Mouse (Mus musculus) splenic B cell, adult 2 months (primary cell): Measurements from ENCODE around the gene Chpf2.
A peak's percentile ranks its signal among the peaks of the same experiment; 100 is the strongest.

ENCODE experiments used
- DNase-seq: peaks from one replicate; pipeline ENCODE4 v3.0.0-alpha.2; 2011; ENCODE audit warnings: low read depth, low spot score
- H3K27me3 ChIP-seq: 2 replicates; pipeline ENCODE4 v1.6.1; 2012; ENCODE audit warnings: mild to moderate bottlenecking, low read length, moderate library complexity, mixed read lengths; ENCODE audit not compliant: control insufficient read depth, poor library complexity, insufficient read depth, severe bottlenecking
- H3K36me3 ChIP-seq: 2 replicates; pipeline ENCODE4 v1.6.1; 2012; ENCODE audit warnings: mild to moderate bottlenecking, low read length, moderate library complexity, mixed read lengths; ENCODE audit not compliant: control insufficient read depth, poor library complexity, insufficient read depth, severe bottlenecking

Chpf2 gene

DNA sequence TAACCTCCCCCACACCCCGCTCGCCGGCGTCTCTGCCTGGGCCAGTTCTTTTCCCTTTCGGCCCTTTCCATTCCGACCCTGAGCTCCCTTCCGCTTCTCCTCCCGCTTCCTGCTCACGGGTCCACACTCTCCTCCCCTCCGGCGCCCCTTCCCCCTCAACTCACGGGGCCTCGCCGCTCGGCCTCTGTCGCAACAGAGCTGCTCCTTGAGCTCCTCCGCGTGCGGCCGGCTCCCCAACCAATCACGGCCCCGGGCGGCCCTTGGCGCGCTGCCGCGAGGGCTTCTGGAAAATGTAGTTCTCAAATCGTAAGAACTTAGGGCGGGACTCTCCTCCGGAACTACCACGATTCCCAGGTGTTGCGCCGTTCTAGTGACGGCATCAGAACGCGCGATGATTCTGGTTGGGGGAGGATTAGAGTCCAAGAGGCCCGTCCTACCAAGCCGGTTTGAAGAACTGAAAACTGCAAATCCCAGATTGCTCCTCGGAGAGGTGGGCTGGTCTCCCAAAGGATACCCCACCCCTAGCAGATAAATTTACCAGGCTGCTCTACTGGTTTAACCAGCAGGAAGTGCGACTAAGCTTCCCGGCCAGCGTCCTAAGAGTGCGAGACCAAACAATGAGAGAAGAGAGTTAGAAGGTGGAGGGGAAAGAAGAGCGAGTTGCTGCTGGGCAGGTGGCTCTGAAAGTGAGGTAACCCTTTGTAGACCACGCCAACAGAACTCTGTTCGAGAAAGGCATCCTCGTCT lies 9.2 kb upstream of the Chpf2 start, which contains the start of gene Abcf2:
TSS of gene Abcf2 (minus strand) at position 285 of the 747 bp plus-strand sequence.
- DNase-seq, result peak; percentile 99
- Histone ChIP-seq H3K36me3 (peaks cover 2% of the 10 kb centered on the region; the same call in 1 of the 2 replicates), H3K27me3 (no peaks in the 10 kb centered on the region)

DNA sequence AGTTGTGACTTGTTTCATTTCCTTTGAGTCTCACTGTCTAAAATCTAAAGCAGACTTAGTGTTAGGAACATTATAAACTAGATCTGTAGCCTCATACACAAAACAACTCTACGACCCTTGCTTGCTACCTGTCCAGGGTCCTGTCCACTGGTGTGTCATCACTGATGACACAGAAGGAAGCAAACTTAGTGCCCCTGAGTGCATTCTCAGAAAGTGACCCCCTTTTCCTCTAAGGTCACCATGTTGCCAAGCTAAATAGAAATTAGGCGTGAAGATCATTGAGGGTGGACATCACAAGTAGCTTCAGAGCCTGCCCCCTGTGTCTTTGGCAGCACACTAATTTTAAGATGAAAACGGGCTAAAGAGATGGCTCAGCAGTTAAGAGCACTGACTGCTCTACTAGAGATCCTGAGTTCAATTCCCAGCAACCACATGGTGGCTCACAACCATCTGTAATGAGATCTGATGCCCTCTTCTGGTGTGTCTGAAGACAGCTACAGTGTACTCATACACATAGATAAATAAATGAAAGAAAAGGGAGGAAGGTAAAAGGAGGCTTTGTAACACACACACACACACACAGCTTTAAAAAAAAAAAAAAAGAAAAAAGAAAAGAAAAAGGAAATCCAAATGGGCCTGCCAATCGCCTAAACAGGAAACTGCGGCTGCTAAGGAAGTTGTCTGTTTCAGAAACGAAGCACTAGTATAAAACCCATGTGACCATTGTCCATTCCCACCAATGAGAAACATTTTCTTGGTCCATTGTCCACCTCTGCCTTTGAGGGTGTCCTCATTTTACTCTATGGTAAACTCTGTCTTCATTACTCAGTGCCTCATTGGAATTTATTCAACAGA lies 8.2 kb upstream of the Chpf2 start:
- Histone ChIP-seq H3K36me3 (peaks cover 2% of the 10 kb centered on the region; the same call in 1 of the 2 replicates), H3K27me3 (no peaks in the 10 kb centered on the region)
- DNase-seq, result no peak

DNA sequence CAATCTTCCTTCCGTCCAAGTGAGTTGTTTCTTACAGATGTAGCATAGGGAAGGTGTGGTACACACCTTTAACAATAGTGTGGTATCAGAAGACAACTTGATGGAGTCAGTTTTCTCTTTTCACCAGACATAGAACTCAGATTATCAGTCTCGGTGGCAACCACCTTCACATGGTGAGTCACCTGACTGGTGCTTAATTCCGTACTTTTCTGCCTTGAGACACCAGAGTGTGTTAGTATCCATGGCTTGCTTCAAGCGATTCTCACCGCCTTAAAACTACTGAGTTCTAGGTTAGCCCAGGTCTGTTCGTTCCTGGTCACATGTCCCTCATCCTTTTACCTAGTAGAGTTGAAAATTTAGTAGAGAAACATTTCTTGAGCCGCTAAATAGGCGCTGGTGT lies 435 bp upstream of the Chpf2 start:
- H3K36me3 ChIP-seq, result peaks cover 6% of the 10 kb centered on the region
- no peak for DNase-seq

DNA sequence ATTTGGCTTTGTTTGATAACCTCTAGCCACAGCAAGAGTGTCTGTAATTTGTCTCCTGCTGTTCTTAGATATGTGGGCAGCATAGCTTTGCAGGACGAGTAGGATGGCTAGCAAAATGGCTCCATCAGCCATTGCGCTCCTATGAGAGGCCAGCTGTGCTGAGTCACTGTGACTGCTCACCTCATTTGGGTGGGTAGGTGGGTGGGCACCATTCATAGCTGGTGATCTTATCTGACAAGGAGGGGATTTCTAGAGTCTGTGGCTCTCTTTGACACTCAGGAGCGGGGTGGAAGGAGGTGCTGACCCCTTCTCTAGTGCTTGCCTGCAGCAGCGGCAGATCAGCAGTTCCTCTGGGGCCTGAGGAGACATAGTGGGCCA lies 648 bp downstream of the Chpf2 start:
- H3K36me3 ChIP-seq, result peaks cover 6% of the 10 kb centered on the region
- no peak for DNase-seq
- no peaks in the 10 kb centered on the region for H3K27me3 ChIP-seq

More for the DNA sequence above, 435 bp upstream of the Chpf2 start:
- H3K27me3 ChIP-seq, result no peaks in the 10 kb centered on the region

DNA sequence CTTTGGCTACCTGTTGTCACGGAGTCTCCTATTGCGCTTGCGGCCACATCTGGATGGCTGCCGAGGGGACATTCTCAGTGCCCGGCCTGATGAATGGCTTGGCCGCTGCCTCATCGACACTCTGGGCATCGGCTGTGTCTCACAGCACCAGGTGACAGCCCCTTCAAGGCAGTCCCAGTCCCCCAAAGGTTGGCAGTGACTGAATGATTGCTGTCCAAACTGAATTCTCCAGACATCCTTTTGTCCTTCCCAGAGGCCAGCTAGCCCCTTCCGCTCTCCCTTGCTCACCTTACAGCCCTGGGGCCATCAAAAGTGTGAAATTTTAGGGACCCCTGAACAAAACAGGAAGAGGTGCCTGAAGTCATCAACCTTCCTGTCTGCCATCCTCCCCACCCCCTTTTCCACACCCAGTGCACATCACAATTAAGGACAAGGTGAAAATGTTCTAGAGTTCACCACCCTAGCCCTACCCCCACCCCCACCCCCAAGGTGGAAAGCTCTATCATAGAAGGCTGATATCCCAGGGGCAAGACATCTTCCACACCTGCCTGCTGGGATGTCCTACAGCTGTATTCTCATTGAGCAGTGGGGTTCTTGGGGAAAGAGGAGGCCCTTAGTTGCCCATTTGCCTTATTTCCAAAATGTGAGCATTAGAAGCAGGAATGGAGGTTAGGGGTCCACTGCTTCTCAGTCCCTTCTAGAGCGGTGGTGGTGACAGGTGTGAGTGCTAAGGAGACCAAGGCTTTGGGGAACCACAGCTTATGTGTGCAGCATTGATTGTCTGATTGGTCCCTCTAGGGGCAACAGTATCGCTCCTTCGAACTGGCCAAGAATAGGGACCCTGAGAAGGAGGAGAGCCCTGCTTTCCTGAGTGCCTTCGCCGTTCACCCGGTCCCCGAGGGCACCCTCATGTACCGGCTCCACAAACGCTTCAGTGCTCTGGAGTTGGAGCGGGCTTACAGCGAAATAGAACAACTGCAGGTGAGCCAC lies 3.3 kb downstream of the Chpf2 start:
- DNase-seq, result no peak
- Histone ChIP-seq H3K36me3 (peaks cover 6% of the 10 kb centered on the region), H3K27me3 (no peaks in the 10 kb centered on the region)

DNA sequence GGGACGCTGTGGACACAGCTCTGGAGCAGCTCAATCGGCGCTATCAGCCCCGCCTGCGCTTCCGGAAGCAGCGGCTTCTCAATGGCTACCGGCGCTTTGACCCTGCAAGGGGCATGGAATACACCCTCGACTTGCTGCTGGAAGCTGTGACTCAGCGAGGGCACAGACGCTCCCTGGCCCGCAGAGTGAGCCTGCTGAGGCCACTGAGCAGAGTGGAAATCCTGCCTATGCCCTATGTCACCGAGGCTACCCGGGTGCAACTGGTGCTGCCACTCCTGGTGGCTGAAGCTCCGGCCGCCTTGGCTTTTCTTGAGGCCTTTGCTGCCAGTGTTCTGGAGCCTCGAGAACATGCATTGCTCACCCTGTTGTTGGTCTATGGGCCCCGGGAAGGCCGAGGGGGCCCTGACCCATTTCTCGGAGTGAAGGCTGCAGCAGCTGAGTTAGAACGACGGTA lies 4.8 kb downstream of the Chpf2 start:
- DNase-seq, result no peak
- Histone ChIP-seq H3K36me3 (peaks cover 6% of the 10 kb centered on the region), H3K27me3 (no peaks in the 10 kb centered on the region)

DNA sequence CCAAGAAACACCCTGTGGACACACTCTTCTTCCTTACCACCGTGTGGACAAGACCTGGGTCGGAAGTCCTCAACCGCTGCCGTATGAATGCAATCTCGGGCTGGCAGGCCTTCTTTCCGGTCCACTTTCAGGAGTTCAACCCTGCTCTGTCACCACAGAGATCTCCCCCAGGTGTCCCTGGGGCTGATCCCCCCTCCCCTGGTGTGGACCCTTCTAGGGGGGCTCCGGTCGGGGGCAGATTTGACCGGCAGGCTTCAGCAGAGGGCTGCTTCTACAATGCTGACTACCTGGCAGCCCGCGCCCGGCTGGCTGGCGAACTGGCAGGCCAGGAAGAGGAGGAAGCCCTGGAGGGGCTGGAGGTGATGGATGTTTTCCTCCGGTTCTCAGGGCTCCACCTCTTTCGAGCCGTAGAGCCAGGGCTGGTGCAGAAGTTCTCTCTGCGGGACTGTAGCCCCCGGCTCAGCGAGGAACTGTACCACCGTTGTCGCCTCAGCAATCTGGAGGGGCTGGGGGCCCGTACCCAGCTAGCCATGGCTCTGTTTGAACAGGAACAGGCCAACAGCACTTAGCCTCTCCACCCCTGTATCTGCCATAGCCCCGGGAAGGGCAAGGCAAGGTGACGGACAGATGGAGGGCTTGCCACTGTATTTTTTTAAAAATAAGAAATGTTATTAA lies 5.4 kb downstream of the Chpf2 start:
- Histone ChIP-seq H3K36me3 (peaks cover 6% of the 10 kb centered on the region), H3K27me3 (no peaks in the 10 kb centered on the region)
- no peak for DNase-seq

DNA sequence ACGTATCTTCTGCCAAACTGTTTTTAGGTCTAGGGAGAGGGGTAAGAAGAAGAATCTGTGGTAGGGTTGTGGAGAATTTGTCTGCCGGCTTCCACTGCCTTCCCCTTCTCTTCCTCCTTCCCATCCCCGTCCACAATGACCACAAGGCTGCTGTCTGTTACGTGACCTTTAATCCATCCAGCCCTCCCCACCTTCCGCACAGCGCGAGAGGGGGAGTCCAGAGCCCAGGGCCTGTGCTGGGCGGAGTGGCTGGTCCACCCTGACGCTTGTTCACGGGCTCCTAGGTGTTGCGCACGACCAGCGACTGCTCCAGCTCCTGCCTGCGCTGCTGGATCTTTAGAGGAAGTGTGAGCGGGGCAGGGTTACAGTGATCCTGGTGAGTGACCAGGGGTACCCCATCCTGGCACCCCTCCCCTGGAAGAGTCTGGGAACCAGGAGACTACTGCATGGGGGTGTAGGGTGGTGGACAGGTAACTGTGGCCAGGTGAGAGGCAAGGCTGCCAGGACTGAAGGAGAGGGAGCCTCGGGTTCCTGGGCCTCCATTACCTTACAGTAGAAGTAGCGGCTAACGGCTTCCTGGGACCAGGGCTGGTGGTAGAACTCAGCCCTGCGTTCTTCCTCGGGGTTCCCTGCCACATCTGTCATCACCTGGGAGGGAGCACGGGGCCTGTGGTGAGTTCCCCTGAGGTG lies 6.1 kb downstream of the Chpf2 start:
- Histone ChIP-seq H3K36me3 (peaks cover 6% of the 10 kb centered on the region), H3K27me3 (no peaks in the 10 kb centered on the region)
- DNase-seq, result no peak

DNA sequence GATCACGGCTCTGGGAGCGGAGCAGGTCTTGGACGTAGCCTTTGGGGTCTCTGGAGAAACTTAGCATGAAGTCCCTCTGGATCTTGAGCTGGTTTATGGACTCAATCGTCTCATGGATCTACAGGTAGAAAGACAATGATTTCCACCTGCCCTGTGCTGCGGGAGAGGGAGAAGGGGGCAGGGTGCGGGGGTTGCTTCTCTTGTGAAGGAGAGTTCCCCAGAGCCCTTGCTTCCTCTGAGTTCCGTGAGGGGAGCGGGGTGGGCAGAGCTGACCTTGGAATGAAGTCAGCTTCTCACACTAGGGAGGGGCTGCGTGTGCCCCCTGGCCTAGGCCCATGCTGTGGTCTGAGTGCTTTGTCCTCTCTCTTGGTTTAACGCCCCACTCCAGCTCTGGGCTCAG lies 6.7 kb downstream of the Chpf2 start:
- no peaks in the 10 kb centered on the region for H3K27me3 ChIP-seq
- DNase-seq, result no peak
- peaks cover 6% of the 10 kb centered on the region for H3K36me3 ChIP-seq

DNA sequence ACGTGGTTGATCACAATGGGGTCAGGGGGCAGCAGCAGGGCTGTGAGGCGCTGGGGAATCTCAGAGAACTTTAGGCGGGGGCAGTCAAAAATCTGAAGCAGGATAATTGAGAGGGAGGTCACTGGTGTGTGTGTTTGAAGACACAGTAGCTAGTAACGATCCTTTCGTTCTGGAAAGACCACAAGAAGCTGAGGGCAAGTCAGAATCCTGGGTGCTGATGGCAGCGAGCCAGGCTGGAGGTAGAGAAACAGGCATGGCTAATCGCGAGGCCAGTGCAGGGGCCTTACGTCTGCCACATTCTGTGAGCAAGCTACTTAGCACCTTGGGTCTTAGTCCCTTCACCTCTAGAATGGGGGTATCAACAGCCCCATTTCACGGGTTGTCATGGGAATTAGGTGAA lies 7.4 kb downstream of the Chpf2 start:
- H3K27me3 ChIP-seq, result no peaks in the 10 kb centered on the region
- DNase-seq, result no peak
- H3K36me3 ChIP-seq, result peaks cover 4% of the 10 kb centered on the region

DNA sequence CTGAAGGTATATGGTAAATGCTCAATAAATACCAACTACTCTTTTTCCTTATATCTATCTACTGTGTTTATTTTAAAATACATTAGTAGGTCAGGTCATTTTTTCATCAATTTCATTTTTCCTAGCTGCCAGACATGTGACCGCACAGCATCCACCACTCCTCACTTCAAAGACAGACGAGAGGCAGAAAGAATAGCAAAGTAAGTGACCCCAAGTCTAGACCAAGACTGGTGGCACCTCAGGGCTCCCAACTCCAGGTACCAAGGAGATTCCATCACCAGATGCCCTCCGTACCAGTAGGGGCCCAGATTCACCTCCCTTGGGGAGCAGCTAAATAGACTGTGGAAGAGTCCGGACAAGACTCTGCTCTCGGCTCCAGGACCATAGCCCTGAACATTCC lies 7.8 kb downstream of the Chpf2 start:
- H3K36me3 ChIP-seq, result peaks cover 2% of the 10 kb centered on the region; the same call in 1 of the 2 replicates
- no peak for DNase-seq

DNA sequence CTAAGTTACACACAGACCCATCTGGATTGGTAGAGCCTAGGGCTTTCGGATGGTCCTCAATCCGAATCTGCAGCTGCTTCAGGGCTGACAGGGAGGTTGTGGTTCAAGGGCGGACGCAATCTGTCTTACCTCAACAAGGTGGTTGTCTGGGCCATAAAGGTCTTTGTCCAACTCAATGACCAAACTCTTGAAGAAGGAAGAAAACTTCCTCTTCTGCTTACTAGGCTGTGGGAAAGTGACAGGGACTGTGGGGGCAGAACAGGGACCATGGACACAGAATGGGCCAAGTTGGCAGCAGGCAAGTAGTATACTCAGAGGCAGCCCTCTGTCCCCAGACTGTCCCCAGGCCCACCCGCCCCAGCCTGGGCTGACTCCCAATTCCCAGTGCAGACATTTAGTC lies 8.7 kb downstream of the Chpf2 start:
- Histone ChIP-seq H3K36me3 (no peaks in the 10 kb centered on the region), H3K27me3 (no peaks in the 10 kb centered on the region)
- DNase-seq, result no peak

More for the DNA sequence above, 7.8 kb downstream of the Chpf2 start:
- no peaks in the 10 kb centered on the region for H3K27me3 ChIP-seq

DNA sequence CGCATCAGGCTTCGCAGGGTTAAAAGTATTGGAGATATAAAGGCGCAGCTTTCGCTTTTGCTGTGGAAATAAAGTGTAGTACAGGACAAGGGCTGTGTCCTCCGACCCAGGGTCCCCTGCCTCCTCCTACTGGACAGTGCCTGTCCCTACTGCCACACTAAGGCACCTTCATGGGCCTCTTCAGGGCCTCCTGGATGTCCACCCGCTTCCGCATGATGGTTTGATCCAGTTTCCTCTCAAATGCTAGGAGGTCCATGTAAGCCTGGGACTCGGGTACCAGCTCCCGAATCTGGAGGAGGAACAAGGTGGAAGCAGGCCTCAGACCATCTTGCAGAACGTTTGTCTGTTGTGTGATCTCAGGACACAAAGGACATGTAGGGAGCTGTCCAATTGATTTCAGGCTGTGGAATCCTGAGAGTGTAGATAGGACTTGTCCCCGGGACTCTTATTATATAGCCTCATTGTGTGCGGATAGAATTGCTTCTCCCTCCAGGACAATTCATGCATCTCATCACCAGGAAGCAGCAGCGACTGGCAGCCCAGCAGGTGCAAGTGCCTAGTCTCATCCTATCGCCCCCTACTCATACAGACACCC lies 9.3 kb downstream of the Chpf2 start:
- Histone ChIP-seq H3K36me3 (no peaks in the 10 kb centered on the region), H3K27me3 (no peaks in the 10 kb centered on the region)
- DNase-seq, result no peak
